Mouse (Mus musculus): ENCODE measurements around the gene Nr1d1. TPM values are rescaled to one million over a fixed set of nuclear protein-coding genes. Genes with fewer than 3 reads are reported as not detected.
"Not testable (repeated sequence)": the region's sequence is repeated elsewhere in the genome, so short reads cannot be mapped to it uniquely, and the experiment has no call there.

Nr1d1 gene
- total RNA-seq, 2 experiments from 2014 or later: 104 to 107 TPM

DNA sequence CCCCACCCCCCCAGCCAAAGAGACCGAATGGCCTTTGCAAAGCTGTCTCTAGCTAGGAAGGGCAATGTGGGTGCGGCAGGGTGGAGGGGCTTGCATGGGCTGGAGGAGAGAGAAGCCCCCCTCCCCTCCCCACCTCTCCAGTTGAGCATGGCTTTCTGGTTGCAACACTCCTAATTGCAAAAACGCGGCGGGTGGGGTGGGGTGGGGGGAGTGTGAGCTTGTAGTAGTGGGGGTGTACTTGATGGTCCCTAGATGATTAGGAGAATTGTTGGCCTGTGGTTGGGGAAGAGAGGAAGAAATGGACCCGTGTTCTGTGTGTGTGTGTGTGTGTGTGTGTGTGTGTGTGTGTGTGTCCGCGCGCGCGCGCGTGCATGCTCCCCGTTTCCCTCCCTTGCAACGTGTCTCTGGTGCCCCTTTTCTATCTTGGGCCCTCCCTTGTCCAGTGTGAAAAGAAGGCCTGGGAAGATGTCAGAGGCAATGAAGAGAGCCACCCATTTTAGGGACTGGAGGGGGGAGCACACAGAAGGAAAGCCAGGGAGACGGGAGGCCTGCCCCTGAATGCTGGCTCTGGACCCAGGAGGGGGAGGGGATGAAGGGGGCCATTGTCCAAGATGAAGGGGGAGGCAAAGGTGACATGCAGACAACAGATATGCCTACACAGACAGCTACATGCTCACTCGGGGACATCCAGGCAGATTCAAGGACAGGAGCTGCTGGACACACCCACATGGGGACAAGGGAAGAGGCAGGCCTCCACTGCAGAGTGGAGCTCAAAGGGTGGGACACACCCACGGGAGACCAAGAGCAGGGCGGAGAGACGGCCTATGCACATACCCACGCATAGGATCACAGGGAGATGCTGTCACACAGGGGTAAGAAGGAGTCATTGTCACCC lies 32.5 kb downstream of the Nr1d1 start:
- DNase-seq: peak in 1 of 2 experiments; percentile 68
- intact Hi-C loops (cut with DNase I): loop anchor here (1.0 kb wide), 1 partner anchor 12 kb away; no protein-coding TSS in a partner anchor

DNA sequence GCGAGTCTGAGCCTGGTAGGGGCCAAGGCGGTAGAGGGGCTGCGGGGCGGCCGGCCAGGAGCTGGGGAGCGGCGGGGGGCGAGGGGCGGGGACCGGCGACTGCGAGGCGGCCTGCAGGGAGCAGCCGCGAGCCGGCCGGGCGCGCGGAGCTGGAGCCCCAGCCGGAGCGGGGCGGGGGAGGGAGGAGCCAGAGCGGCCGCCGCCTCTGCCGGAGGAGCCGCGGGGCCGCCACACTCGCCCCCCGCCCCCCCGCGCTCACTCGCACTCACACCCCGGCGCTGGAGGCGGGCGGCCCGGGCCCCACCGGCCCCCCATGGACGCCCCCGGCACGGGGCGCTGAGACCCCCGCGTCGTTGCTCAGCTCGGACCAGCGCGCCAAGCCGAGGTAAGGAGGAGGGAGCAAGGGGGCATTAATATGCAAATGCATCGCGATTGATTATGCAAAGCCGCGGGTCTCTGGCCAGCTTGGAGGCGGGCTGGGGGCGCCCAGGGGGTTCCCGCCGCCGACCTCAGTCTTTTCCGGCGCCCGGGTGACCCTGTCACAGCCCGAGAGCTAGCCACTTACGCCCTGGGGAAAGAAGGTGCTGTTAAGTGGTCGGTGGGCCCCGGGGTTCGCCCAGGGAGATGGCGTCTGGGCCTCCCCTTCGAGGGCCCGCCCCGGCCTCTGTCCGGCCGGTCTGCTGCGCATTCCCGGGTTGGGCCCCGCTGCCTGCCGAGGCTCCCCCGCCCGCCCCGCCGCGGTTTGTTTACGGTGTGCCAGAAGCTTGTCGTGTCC lies 33.3 kb downstream of the Nr1d1 start:
- intact Hi-C loops (cut with DNase I): loop anchor here (1.0 to 2.0 kb wide), 3 partner anchors 12 to 45 kb away; no protein-coding TSS in a partner anchor
- peak; percentile 84 to 88 for DNase-seq

GRCm38 (mm10) chr11:98741051-98741620 lies 34.0 kb downstream of the Nr1d1 start:
- no peak for DNase-seq
- intact Hi-C loops (cut with DNase I): loop anchor here (1.0 to 2.0 kb wide), 2 partner anchors 18 to 46 kb away; no protein-coding TSS in a partner anchor

DNA sequence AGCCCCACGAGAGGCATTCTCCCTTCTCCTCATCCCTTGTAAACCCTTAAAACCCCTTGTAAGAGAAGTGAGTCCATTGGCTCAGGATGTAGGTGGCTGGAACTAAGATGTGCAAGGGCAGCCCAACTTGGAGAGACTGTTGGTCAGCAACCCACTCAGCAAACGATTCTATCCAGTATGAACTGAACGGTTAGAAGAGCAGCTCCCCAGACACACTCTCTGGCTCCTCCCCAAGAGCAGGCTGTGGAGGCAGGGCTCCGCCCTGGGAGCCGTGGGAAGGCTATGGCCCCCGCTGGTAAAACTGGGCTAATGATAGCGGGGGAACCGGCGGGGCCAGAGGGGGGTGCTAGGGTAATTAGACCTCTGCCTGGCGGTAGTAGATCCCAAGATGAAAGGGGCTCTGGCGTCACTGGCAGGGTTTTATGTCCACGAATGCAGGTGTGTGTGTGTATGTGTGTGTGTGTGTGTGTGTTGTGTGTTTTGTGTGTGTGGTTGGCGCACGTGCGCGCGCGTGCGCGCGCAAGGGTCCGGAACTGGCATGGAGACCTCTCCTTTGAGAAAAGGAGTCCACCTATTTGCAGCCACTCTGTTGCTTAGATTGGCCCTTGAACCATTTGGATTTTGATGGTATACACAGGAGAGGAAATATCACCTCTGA lies 34.6 kb downstream of the Nr1d1 start, which contains the start of gene Thra:
TSS of gene Thra (plus strand) at position 246 of the 658 bp plus-strand sequence.
- intact Hi-C loops (cut with DNase I): loop anchor here (1.0 to 2.0 kb wide), 2 partner anchors 18 to 47 kb away; no protein-coding TSS in a partner anchor
- DNase-seq: peak; percentile 73 to 84

- intact Hi-C loops (cut with DNase I): loop anchor here (2.0 kb wide), 1 partner anchor 17 kb away; no protein-coding TSS in a partner anchor
- peak in 1 of 2 experiments; percentile 27 for DNase-seq
Measured at GRCm38 (mm10) chr11:98740026-98740392, 35.1 kb downstream of the Nr1d1 start.

GRCm38 (mm10) chr11:98738925-98739324 lies 36.2 kb downstream of the Nr1d1 start:
- intact Hi-C loops (cut with DNase I): no loop called here

GRCm38 (mm10) chr11:98738428-98738911 lies 36.7 kb downstream of the Nr1d1 start:
- intact Hi-C loops (cut with DNase I): no loop called here
- peak in 1 of 2 experiments; percentile 30 for DNase-seq

More at GRCm38 (mm10) chr11:98738925-98739324, 36.2 kb downstream of the Nr1d1 start:
- no peak for DNase-seq

- intact Hi-C loops (cut with DNase I); DNase-seq: not testable (repeated sequence)
Measured at GRCm38 (mm10) chr11:98737220-98737619, 37.9 kb downstream of the Nr1d1 start.

GRCm38 (mm10) chr11:98736176-98736575 lies 39.0 kb downstream of the Nr1d1 start:
- intact Hi-C loops (cut with DNase I): no loop called here
- DNase-seq: no peak

- DNase-seq: no peak
- intact Hi-C loops (cut with DNase I): no loop called here
Measured at GRCm38 (mm10) chr11:98735111-98735510, 40.0 kb downstream of the Nr1d1 start.

GRCm38 (mm10) chr11:98734020-98734419 lies 41.1 kb downstream of the Nr1d1 start:
- intact Hi-C loops (cut with DNase I): no loop called here
- DNase-seq: no peak

GRCm38 (mm10) chr11:98731134-98731533 lies 44.0 kb downstream of the Nr1d1 start:
- intact Hi-C loops (cut with DNase I): no loop called here
- no peak for DNase-seq

GRCm38 (mm10) chr11:98730727-98731126 lies 44.4 kb downstream of the Nr1d1 start:
- intact Hi-C loops (cut with DNase I): no loop called here
- DNase-seq: no peak

DNA sequence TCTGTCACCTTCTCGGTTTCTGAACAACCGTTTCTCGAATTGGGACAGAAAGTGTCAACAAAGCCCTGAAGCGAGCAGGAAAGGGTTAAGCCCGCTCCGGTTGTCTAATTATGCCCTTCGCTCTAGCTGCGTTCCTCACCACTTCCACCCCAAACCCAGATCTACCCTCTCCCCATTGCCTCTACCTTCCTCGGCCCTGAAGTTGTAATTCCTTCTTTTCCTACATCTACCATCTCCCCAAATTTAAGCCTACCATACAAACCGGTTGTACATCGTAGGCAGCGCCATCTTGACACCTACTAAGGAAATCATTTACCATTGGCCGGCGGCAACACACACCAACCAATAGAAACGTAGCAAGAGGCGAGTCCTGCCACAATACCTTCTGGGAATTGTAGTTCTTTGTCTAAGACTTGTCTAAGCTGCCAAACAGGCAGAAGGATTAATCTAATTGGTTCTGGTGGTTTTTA lies 46.0 kb downstream of the Nr1d1 start, which contains the start of gene Med24:
TSS of gene Med24 (minus strand) at position 317 of the 470 bp plus-strand sequence.
- intact Hi-C loops (cut with DNase I): no loop called here
- DNase-seq: peak; percentile 81 to 83

DNA sequence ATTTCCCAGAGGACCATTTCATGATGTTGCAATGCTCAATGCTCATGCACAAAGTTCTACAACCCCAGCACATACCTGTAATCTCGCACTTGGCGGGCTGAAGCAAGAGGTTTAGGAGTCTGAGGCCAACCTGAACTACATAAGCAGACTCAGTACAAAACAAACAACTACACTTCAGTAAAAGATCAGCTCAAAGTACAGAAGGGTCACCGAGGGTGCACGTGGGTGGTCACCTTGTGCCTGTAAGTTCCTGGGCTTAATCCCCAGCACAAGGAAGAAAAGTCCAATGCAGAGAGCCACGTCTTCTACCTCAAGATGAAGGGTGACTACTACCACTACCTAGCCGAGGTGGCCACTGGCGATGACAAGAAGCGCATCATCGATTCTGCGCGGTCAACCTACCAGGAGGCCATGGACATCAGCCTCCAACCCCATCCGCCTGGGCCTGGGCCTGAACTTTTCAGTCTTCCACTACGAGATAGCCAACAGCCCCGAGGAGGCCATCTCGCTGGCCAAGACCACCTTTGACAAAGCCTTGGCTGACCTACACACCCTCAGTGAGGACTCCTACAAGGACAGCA lies 49.1 kb downstream of the Nr1d1 start:
- DNase-seq: no peak
- intact Hi-C loops (cut with DNase I): no loop called here

DNA sequence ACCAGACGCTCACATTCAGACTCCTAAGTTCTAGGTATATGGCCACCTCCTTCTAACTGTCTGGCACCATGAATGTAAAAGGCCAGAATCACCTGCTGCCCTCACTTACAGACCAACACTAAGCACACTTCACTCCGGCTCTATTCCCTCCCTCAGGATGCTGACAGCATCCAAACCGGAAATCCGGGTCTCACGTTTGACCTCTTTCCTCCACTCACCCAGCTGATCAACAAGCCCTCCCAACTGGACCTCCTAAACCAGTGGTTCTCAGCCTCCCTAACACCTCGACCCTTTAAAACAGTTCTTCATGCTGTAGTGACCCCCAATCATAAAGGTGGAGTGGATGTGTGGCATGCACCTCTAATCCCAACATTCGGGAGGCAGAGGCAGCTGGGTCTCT lies 52.0 kb downstream of the Nr1d1 start:
- no peak for DNase-seq
- intact Hi-C loops (cut with DNase I): loop anchor here (2.0 kb wide), 1 partner anchor 18 kb away; the partner anchor contains the start of gene Thra

DNA sequence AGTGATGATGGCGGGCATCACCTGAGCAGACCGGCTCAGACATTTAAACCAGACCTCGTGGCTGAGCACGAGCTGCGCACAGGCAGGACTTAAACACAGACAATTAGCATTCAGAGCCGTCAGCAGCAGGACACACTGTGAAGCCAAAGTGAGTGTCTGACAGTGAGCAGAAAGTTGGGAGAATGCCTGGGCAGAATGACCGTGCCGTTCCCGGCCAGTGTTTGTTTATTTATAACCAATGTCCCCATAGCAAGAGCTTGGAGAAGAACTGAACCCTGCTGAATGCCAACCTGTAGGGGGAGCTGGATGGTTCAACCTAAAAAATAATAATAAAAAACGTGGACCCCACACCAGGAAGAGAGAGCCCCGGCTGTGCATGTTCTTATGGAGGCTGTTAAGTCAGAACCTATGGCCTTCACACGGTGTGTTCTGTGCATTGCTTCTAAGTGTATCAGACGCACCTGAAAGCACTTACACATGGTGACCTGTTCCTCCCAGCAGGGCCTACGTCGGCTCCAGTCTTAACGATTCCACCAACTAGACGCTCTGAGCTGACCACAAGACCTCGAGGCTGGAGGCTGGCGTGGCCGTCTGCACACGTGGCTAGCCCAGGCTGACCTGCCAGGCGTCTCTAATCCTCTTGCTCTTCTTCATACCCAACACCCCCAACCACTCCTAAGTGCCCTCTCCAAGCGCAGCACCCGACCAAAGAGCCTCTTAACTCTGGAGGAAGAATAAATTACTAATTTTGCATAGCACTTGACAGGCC lies 53.5 kb downstream of the Nr1d1 start:
- intact Hi-C loops (cut with DNase I): loop anchor here (2.0 kb wide), 1 partner anchor 19 kb away; the partner anchor contains the start of gene Thra

DNA sequence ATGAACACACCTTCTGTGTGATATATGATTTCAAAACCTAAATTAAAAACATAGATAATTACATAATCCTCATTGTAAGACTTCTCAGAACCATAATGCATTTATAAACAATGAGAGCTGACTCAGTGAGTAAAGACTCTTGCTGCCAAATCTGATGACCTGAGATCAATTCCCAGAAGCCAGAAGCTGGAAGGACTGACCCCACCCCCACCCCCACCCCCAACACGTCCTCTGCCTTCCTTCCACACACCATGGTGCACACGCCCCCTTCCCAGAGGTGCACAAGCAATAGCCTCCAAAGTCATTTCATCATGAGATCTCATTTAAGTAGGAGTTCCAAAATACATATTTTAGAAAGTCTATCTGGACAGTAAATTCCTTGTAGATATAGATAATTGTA lies 54.4 kb downstream of the Nr1d1 start:
- no peak for DNase-seq
- intact Hi-C loops (cut with DNase I): no loop called here

More for the DNA sequence above, 53.5 kb downstream of the Nr1d1 start:
- DNase-seq: peak; percentile 70 to 78

Data from heart, postnatal 36 days (tissue).